Mouse (Mus musculus) adrenal gland (tissue): ENCODE results near the gene Mfn2.
"Not testable (repeated sequence)": the region's sequence is repeated elsewhere in the genome, so short reads cannot be mapped to it uniquely, and the experiment has no call there.

Experiments
- intact Hi-C: fragments of 180-260 bp; cut with DNase I; formaldehyde crosslinking; loops from one replicate; pipeline ENCODE4 v1.15.1; 2025

Mfn2 gene

GRCm38 (mm10) chr4:147868450-147869031 lies 36.0 kb downstream of the Mfn2 start, which contains the start of the genes Miip and Fv1:
TSS of gene Miip (minus strand) at chr4:147868816.
TSS of gene Fv1 (plus strand) at chr4:147868979.
- intact Hi-C loops = loop anchor here (5.0 kb wide), 1 partner anchor 51 kb away; no protein-coding TSS in a partner anchor

- intact Hi-C loops = loop anchor here (5.0 kb wide), 1 partner anchor 51 kb away; no protein-coding TSS in a partner anchor
Measured at GRCm38 (mm10) chr4:147867563-147868449, 36.7 kb downstream of the Mfn2 start.

DNA sequence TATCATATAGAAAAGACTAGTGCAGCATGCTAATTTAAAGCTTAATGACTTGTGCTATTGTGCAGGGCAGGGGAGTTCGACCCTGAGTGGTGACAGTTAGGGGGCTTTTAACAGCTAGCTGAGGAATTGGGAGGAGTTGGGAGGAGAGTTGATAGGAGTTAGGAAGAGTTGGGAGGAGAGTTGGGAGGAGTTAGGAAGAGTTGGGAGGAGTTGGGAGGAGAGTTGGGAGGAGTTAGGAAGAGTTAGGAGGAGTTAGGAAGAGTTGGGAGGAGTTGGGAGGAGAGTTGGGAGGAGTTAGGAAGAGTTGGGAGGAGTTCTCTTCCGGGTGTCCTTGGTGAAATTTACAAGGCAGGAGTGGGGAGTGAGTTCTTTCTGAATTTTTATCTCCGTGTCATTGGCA lies 37.7 kb downstream of the Mfn2 start:
- intact Hi-C loops = loop anchor here (5.0 kb wide), 1 partner anchor 49 kb away; no protein-coding TSS in a partner anchor

DNA sequence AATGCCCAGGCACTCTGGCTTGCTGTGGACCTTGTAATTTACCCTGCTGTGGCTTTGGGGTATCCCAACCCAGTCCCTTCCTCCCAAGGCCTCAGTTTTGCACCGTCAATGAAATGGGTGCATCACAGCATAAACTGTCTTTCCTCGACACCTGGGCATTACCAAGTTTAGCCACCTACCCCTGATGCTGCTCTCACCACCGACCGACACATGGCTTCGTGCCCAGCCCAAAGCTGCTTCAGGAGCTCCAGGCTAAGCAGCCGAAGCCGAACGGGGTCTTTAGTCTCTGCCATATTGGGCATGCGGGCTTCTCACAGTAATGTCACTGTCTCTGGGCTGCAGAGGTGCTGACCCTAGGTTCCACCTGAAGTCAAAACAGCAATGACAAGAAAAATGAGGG lies 38.4 kb downstream of the Mfn2 start:
- intact Hi-C loops = loop anchor here (5.0 kb wide), 1 partner anchor 49 kb away; no protein-coding TSS in a partner anchor

- intact Hi-C loops = loop anchor here (5.0 kb wide), 1 partner anchor 48 kb away; no protein-coding TSS in a partner anchor
Measured at GRCm38 (mm10) chr4:147865651-147866050, 38.9 kb downstream of the Mfn2 start.

- intact Hi-C loops = no loop called here
Measured at GRCm38 (mm10) chr4:147862051-147862450, 42.5 kb downstream of the Mfn2 start.

GRCm38 (mm10) chr4:147850776-147851175 lies 53.7 kb downstream of the Mfn2 start:
- intact Hi-C loops = no loop called here

- intact Hi-C loops = no loop called here
Measured at GRCm38 (mm10) chr4:147848584-147848991, 55.9 kb downstream of the Mfn2 start.

DNA sequence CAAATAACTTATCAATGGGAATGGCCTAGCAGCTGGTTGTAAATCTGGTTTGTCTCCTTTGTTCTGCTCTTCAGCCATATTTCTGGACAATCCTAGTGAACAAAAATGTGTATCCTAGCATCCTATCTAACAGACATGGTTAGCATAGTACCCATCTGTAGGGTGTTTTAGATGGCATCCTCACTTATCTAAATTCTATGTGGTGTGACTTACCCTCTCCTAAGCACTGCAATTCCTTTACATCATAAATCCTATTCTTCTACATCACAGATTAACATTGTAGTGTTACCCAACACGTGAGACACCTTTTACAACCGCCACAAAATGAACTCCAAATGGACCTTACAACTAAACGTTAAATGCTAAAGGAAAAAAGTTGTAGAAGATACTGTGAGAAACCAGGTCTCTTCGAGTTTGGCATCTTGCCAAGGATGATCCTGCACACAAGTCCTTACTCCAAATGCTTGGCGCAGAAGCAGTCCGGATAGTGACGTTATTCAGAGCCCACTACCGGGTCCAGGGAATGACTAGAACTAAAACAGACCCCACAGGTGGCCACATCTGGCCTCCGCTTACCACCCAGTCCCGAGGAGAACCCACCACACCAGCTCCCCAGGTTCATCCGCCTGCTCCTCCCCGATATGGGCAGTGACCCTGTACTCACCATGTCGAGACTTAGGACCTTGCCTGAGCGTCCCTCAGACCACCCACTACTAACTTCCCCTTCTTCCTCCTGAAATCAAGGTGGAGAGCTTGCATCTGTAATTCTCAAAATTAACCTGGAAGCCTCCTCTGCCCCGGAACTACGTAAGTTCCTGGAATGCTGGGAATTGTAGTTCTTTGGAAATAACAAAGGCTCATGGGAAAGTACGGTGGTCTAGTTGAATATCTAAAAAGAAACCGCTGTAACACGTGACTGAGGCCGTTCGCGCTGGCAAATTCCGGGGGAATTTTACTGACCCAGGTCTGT lies 56.6 kb downstream of the Mfn2 start, which contains the start of gene Zfp933:
Gene Zfp933 (minus strand): TSS at position 753 of the 970 bp plus-strand sequence.
- intact Hi-C loops = no loop called here

- intact Hi-C loops = no loop called here
Measured at GRCm38 (mm10) chr4:147842871-147843270, 61.6 kb downstream of the Mfn2 start.

- intact Hi-C loops = not testable (repeated sequence)
Measured at GRCm38 (mm10) chr4:147839282-147839681, 65.2 kb downstream of the Mfn2 start.

GRCm38 (mm10) chr4:147824389-147824788 lies 80.1 kb downstream of the Mfn2 start:
- intact Hi-C loops = no loop called here
